Mouse (Mus musculus) heart, adult 2 months (tissue): ENCODE results near the gene Pgpep1l.

Experiments used
- CTCF ChIP-seq: fragments of 200-600 bp; IDR thresholded peaks from 2 replicates; pipeline ENCODE4 v1.8.1; 2022; ENCODE audit warnings: antibody characterized with exemption, mild to moderate bottlenecking, moderate library complexity
- POLR2A ChIP-seq: fragments of 200-500 bp; IDR thresholded peaks from 2 replicates; pipeline ENCODE4 v1.6.1; 2011; ENCODE audit warnings: mild to moderate bottlenecking, low read depth, low read length, control low read depth; ENCODE audit not compliant: insufficient read depth

DNA sequence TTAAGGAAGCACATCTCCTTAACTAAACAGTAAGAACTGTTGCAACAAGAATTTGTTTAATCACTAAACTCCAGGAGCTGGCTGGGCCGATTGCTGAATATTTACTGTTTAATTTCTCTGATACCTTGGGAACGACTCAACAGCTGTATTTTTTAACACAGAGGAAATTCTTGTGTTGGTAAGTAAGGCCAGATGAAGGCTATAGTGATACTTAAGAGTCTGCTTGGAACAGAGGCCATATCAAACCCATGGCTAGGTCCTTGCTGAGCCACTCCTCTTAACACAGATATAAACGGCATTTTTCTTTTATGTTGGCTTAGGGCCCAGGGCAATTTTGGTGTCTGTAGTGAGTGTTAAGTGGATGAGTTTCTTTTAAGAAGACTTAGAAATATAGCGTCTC, 6.5 kb upstream of the Pgpep1l start:
- TF ChIP-seq CTCF = no peak
- no peak for TF ChIP-seq POLR2A
